Mouse (Mus musculus) urinary bladder, postnatal 25 days (tissue): Measurements from ENCODE around the gene Hsp90aa1.
"Not testable (repeated sequence)": the region's sequence is repeated elsewhere in the genome, so short reads cannot be mapped to it uniquely, and the experiment has no call there.

Experiments
- DNase-seq: peaks from one replicate; pipeline ENCODE4 v3.0.0; 2022; ENCODE audit warnings: low spot score

Gene Hsp90aa1

GRCm38 (mm10) chr12:110702556-110702955 is at the start of gene Hsp90aa1:
Hsp90aa1 (minus strand) TSS chr12:110702728.
- no peak for DNase-seq

GRCm38 (mm10) chr12:110750770-110751439 is 48.4 kb upstream of the Hsp90aa1 start:
- no peak for DNase-seq

- DNase-seq = peak; percentile 35
Measured at GRCm38 (mm10) chr12:110738158-110738921, 35.8 kb upstream of the Hsp90aa1 start.

- DNase-seq = peak; percentile 100
Measured at GRCm38 (mm10) chr12:110737170-110738157, 34.9 kb upstream of the Hsp90aa1 start, which contains the start of gene Wdr20. Wdr20 (plus strand) TSS chr12:110737944.

GRCm38 (mm10) chr12:110736641-110737040 is 34.1 kb upstream of the Hsp90aa1 start:
- DNase-seq = no peak

GRCm38 (mm10) chr12:110733254-110733653 is 30.7 kb upstream of the Hsp90aa1 start:
- DNase-seq = not testable (repeated sequence)

- DNase-seq = no peak
Measured at GRCm38 (mm10) chr12:110726428-110726827, 23.9 kb upstream of the Hsp90aa1 start.

GRCm38 (mm10) chr12:110725489-110725888 is 23.0 kb upstream of the Hsp90aa1 start:
- DNase-seq = no peak

GRCm38 (mm10) chr12:110725051-110725450 is 22.5 kb upstream of the Hsp90aa1 start:
- DNase-seq = no peak

GRCm38 (mm10) chr12:110716004-110716403 is 13.5 kb upstream of the Hsp90aa1 start:
- no peak for DNase-seq

GRCm38 (mm10) chr12:110714215-110714614 is 11.7 kb upstream of the Hsp90aa1 start:
- DNase-seq = no peak

- no peak for DNase-seq
Measured at GRCm38 (mm10) chr12:110713784-110714183, 11.3 kb upstream of the Hsp90aa1 start.

- DNase-seq = no peak
Measured at GRCm38 (mm10) chr12:110711270-110711669, 8.7 kb upstream of the Hsp90aa1 start.

GRCm38 (mm10) chr12:110707451-110707850 is 4.9 kb upstream of the Hsp90aa1 start:
- no peak for DNase-seq

GRCm38 (mm10) chr12:110706337-110707231 is 4.1 kb upstream of the Hsp90aa1 start:
- peak; percentile 44 for DNase-seq

GRCm38 (mm10) chr12:110705419-110705818 is 2.9 kb upstream of the Hsp90aa1 start:
- not testable (repeated sequence) for DNase-seq

GRCm38 (mm10) chr12:110703682-110704081 is 1.2 kb upstream of the Hsp90aa1 start:
- DNase-seq = no peak

GRCm38 (mm10) chr12:110703008-110703471 is 512 bp upstream of the Hsp90aa1 start:
- peak; percentile 87 for DNase-seq

GRCm38 (mm10) chr12:110701363-110701762 is 1.2 kb downstream of the Hsp90aa1 start:
- DNase-seq = not testable (repeated sequence)

- DNase-seq = no peak
Measured at GRCm38 (mm10) chr12:110700730-110701129, 1.8 kb downstream of the Hsp90aa1 start.

GRCm38 (mm10) chr12:110699171-110699547 is 3.4 kb downstream of the Hsp90aa1 start:
- no peak for DNase-seq
